Mouse (Mus musculus): ENCODE results near the gene Fgfbp1. TPM values are rescaled to one million over a fixed set of nuclear protein-coding genes. Genes with fewer than 3 reads are reported as not detected.

Gene Fgfbp1
- total RNA-seq, 2 experiments from 2014 or later: not detected

- no peak for DNase-seq (ENCODE audit: low spot score in 2 of 2)
These were observed 48.3 kb downstream of the Fgfbp1 start for GRCm38 (mm10) chr5:43933269-43933668.

Other genes with a start within 250 kb of the Fgfbp1 start
- gene Bst1, start 162.9 kb downstream of the Fgfbp1 start, total RNA-seq (2021): 1 to 10 TPM; 1.3 to 1.9 TPM
- 10 to 100 TPM; 65.1 to 69.5 TPM for gene Fbxl5, start 160.1 kb downstream of the Fgfbp1 start, total RNA-seq (2021)
- 1 to 10 TPM; 6.7 to 7.5 TPM for gene Cd38, start 113.2 kb downstream of the Fgfbp1 start, total RNA-seq (2021)
- 10 to 100 TPM; 13.8 to 16.5 TPM for gene Gm7879, start 68.6 kb downstream of the Fgfbp1 start, total RNA-seq (2021)
- 1 to 10 TPM; 2.5 to 3.3 TPM for gene Prom1, start 120.3 kb upstream of the Fgfbp1 start, total RNA-seq (2021)
- gene Tapt1, start 244.8 kb upstream of the Fgfbp1 start, total RNA-seq (2021): 10 to 100 TPM; 52.9 to 56.8 TPM

All from adrenal gland, adult 18-20 months (tissue).